Mouse (Mus musculus): ENCODE results near the gene Fry.
"Not testable (repeated sequence)": the region's sequence is repeated elsewhere in the genome, so short reads cannot be mapped to it uniquely, and the experiment has no call there.

GRCm38 (mm10) chr5:150491573-150492173 lies 373.2 kb downstream of the Fry start:
- not testable (repeated sequence) for TF ChIP-seq CTCF (IDR thresholded peaks at IDR 0.05); EP300 (IDR thresholded peaks at IDR 0.05; ENCODE audit: insufficient read depth, low read depth, low read length)
